Mouse (Mus musculus) fibroblast of lung, adult 2 months (primary cell): Measurements from ENCODE around the gene Tpsab1.

Source experiments
- DNase-seq: peaks from one replicate; pipeline ENCODE4 v3.0.0-alpha.2; 2011; ENCODE audit warnings: low read depth

Gene Tpsab1

DNA sequence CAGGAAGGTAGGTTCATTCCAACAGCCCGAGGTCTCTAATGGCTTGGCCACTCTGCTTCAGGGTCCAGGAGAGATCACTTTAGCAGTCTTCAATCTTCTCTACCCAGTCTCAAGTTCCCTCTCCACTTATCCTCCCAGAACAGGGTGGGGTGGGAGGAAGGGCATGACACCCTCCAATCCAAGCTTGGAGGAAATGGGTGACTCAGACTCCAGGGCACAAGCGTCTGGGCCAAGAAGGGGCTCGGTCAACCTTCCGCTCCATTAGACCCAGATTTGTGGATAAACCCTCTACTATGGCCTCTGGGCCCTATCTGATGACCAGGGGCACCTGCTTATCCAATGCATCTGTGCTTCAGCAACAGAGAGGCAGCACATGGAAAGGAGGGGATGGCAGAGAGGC is at the start of gene Tpsab1:
Gene Tpsab1, minus strand, starts transcription at position 101 of the 400 bp plus-strand sequence.
- DNase-seq, result no peak

- no peak for DNase-seq
Observed at GRCm38 (mm10) chr17:25394526-25394925, 49.2 kb upstream of the Tpsab1 start.

DNA sequence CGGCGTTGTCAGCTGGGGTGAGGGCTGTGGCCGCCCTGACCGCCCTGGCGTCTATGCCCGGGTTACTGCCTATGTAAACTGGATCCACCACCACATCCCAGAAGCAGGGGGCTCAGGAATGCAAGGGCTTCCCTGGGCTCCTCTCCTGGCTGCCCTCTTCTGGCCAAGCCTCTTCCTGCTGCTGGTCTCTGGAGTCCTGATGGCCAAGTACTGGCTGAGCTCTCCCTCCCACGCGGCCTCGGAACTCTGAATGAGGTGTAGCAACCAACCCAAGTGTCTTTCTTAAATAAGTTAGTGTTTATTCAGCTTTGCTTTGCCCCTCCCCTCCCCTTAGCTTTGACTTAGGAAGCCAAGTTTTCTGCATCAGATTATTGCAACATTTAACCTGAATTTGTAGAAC is 28.6 kb upstream of the Tpsab1 start:
- peak; percentile 53 for DNase-seq

DNA sequence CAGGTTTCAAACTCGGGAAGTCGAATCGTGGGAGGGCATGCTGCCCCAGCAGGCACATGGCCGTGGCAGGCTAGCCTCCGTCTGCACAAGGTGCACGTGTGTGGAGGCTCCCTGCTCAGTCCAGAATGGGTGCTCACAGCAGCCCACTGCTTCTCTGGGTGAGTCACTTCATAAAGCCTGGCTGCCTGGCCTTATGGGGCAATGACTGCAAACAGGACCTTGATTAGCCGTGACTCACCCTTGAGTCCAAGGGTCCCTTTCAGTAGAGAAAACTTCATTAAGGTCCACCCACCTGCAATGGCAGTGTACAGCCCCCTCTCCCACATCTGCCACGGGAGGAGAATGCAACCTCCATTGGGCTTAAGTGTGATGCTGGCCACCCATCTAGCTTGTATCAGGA is 27.1 kb upstream of the Tpsab1 start:
- no peak for DNase-seq

DNA sequence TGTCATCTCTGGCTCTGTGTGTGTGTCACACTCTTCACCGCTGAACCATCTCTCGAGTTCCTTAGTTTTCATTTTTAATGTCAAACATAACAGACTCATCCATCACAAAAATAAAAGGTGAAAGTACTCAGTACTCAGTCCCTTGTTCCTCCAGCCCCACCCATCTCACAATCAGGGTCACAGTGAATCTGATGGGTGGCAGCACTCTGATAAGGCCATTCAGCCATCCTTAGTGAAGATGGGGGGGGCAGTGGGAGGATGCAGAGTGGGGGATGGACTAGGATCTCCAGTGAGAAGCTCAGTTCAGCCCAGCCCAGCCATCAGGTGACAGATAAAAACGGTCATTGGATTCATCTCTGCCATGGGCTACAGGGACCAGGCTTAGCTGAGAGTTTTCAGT is 23.6 kb upstream of the Tpsab1 start, which contains the start of gene Tpsg1:
Gene Tpsg1, plus strand, starts transcription at position 301 of the 400 bp plus-strand sequence.
- no peak for DNase-seq

GRCm38 (mm10) chr17:25366005-25366404 is 20.6 kb upstream of the Tpsab1 start, which contains the start of gene Tpsb2:
Tpsb2 (plus strand) TSS chr17:25366305.
- DNase-seq, result no peak

- DNase-seq, result no peak
Observed at GRCm38 (mm10) chr17:25363726-25364125, 18.4 kb upstream of the Tpsab1 start.

- DNase-seq, result no peak
Observed at GRCm38 (mm10) chr17:25361291-25361690, 15.9 kb upstream of the Tpsab1 start.

- no peak for DNase-seq
Observed at GRCm38 (mm10) chr17:25341490-25341889, 3.9 kb downstream of the Tpsab1 start.

DNA sequence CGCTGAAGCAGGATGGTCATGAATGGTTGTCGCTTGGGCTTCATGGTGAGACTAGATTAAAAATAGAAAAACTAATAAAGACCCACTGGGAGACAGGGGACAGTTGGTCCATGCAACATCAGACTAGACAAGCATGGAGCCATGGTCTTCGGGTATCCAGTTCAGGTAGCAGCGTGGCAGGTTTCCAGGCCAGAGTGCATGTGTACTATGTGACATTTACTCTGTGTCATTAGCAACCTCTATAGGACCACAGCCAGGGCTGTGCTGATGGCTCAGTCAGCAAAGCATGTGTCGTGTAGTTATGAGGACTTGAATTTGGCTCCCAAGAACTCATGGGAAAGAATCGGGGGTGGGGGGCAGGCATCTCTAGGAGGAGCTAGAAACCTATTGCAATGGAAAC is 5.4 kb downstream of the Tpsab1 start:
- DNase-seq, result no peak

- no peak for DNase-seq
Observed at GRCm38 (mm10) chr17:25338218-25338617, 7.1 kb downstream of the Tpsab1 start.

DNA sequence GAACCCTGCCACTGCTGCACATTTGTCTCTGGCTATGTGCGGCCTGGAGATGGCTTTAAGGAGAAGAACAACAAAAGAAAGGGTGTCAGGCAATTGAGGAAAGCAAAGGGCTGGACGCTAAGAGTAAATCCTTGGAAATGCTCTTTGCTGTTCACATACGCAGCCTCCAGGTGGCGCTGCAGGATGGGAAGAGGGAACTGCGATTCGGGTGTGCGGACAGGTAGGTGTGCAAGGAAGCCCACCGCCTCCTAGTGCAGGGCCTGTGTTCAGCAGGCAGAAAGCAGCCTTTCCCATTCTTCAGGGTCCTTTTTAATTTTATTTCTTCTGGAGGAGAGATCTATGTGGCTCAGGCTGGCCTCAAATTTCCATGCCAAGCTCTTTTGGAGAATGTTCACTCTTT is 11.4 kb downstream of the Tpsab1 start:
- no peak for DNase-seq

- no peak for DNase-seq
Observed at GRCm38 (mm10) chr17:25332321-25332720, 13.0 kb downstream of the Tpsab1 start.

DNA sequence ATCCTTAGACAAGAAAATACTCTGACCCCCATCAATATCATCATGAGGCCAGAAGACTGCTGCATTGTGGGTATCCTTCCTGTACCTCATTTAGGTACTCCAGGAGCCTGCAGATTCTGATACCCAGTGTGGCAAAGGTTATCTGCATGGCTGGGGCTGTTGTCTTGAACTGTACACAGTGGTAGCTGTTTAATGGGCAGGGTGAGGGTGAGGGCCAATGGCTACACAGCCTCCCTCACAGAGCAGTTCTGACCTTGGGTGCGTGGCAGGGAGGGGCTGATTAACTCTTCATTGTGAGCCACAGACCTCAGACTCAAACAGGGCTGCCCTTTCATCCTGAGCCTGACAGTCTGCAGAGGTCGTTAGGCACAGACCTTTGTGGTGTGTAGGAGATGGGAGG is 22.4 kb downstream of the Tpsab1 start:
- DNase-seq, result no peak

DNA sequence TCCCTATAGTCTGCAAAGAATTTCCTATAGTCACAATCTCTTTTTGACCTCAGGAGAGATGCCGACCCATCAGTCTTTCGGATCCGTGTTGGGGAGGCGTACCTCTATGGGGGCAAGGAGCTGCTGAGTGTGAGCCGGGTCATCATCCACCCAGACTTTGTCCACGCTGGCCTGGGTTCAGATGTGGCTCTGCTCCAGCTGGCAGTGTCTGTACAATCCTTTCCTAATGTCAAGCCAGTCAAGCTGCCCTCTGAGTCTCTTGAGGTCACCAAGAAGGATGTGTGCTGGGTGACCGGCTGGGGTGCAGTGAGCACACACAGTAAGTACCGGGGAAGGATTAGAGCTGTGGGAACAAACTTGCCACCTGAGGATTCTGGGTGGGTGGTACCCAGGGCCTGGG is 24.5 kb downstream of the Tpsab1 start:
- no peak for DNase-seq

DNA sequence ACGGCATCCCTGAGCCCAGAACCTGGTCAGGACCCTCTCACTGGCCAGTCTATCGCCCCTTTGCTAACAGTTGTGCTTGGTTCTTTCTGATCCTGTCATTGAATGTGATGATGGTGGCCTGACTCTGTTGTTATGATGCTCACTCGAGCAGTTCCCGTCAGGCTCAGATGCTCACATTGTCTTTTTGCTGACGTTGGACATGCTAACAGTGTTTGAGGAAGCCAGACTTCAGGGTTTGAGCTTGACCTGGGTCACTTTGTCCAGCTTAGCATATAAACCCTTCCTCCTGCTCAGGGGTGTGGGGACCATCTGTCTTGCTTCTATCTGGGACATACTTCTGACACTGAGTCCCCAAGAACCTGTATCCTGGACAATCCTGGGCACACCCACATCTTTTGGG is 27.0 kb downstream of the Tpsab1 start, which contains the start of gene Prss29:
Gene Prss29, plus strand, starts transcription at position 301 of the 400 bp plus-strand sequence.
- DNase-seq, result no peak

- DNase-seq, result no peak
Observed at GRCm38 (mm10) chr17:25308346-25308745, 37.0 kb downstream of the Tpsab1 start, which contains the start of gene Prss28. Prss28 (plus strand) TSS chr17:25308646.

DNA sequence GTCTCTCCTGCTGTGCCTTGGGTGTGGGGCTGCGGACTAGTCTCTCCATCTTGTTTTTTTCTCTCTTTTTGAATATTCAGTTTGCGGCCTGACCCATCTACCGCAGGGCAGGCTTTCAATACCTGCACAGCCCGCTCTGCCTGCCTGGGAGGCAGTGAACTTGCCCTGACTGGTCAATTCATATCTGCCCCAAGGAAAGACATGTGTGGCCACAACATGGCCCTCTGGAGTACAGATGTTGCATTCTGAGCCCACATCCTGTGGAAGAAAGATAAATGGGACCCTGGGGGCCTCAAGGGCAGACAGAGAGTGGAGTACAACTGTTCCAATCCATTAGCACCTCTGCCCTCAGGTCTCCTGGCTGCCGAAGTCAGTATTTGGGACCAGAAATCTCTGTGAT is 47.3 kb downstream of the Tpsab1 start, which contains the start of gene Prss34:
Gene Prss34, plus strand, starts transcription at position 301 of the 400 bp plus-strand sequence.
- DNase-seq, result no peak

DNA sequence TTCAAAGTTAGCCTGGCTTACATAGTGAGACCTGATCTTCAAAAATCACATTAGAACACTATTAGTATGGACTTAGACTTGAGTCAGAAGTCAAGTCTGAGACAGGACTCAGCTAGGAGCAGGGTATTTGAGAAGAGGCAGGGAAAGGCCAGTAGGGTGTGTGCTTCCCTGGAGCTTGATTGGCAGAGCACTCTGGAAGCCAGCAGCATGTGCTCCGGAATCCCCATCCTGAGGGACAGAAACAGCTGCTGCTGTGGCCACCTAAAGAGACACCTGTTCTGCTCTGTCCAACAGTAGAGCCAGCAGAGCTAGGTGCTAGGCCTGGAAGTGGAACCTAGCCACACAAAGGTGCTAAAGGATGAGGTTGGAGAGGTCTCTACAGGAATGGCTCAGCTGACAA is 51.3 kb downstream of the Tpsab1 start:
- DNase-seq, result no peak

DNA sequence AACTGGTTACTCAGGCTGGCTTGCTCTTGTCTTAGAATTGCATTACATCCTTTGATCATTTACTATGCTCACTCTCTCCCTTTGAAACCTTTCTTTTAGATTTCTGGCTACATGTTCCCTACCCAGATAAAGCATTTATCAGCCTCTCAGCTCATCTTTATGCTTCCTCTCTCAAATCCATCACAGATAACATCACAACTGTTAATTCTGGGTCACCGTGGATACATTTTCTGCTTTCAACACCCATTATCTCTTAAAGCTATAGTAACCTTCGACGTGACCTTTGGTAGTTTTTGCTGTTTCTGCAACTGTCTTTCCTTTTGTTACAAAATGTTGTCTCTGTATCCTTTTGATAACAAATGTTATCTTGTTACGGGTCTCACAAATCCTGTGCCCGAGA is 51.9 kb downstream of the Tpsab1 start:
- no peak for DNase-seq
